Mouse (Mus musculus): ENCODE measurements around the gene Tagap1. TPM values are rescaled to one million over a fixed set of nuclear protein-coding genes. Genes with fewer than 3 reads are reported as not detected.
"Not testable (repeated sequence)": the region's sequence is repeated elsewhere in the genome, so short reads cannot be mapped to it uniquely, and the experiment has no call there.

The Tagap1 gene
- polyA plus RNA-seq, 1 experiment from 2014 or later = 13.7 TPM

- H3K27me3 ChIP-seq; ATAC-seq (ENCODE audit: low read depth); H3K36me3 ChIP-seq; DNase-seq; H3K4me1 ChIP-seq (replicated peaks); H3K9me3 ChIP-seq (replicated peaks); H3K27ac ChIP-seq: not testable (repeated sequence)
- Histone ChIP-seq H3K4me2 (peak overlapping the region; percentile 78), H3K4me3 (replicated peaks) (peak overlapping the region; percentile 67), H3K9ac (peak overlapping the region; percentile 75)
- 20% methylated on average over 5 of the region's 5 CpGs for WGBS (ENCODE audit: insufficient replicate concordance)
These were observed 18.4 kb upstream of the Tagap1 start for GRCm38 (mm10) chr17:6979380-6979779.

GRCm38 (mm10) chr17:6978287-6979248, 17.6 kb upstream of the Tagap1 start, which contains the start of gene Gm49721:
Gene Gm49721, plus strand, starts transcription at chr17:6978904.
- Histone ChIP-seq H3K9ac (peak within 1 kb of the TSS; percentile 75), H3K27ac (peak within 1 kb of the TSS; percentile 55; the same call in 1 of the 2 replicates), H3K4me2 (peak within 1 kb of the TSS; percentile 78), H3K4me3 (replicated peaks) (peak within 1 kb of the TSS; percentile 67)
- H3K4me1 ChIP-seq (replicated peaks); H3K27me3 ChIP-seq; H3K36me3 ChIP-seq; H3K9me3 ChIP-seq (replicated peaks): not testable (repeated sequence)
- ATAC-seq (ENCODE audit: low read depth) (peak; percentile 98), DNase-seq (peak; percentile 68)
- WGBS (ENCODE audit: insufficient replicate concordance) = 2% methylated on average over 44 of the region's 68 CpGs

GRCm38 (mm10) chr17:6974985-6975384, 14.0 kb upstream of the Tagap1 start:
- not testable (repeated sequence) for H3K27me3 ChIP-seq; ATAC-seq (ENCODE audit: low read depth); H3K9ac ChIP-seq; DNase-seq; H3K9me3 ChIP-seq (replicated peaks); H3K27ac ChIP-seq; H3K4me3 ChIP-seq (replicated peaks); H3K4me2 ChIP-seq; H3K4me1 ChIP-seq (replicated peaks); H3K36me3 ChIP-seq
- 48% methylated on average over 3 of the region's 3 CpGs for WGBS (ENCODE audit: insufficient replicate concordance)

- not testable (repeated sequence) for H3K36me3 ChIP-seq; DNase-seq; H3K4me1 ChIP-seq (replicated peaks); H3K27ac ChIP-seq; H3K9ac ChIP-seq; H3K9me3 ChIP-seq (replicated peaks); H3K27me3 ChIP-seq; H3K4me2 ChIP-seq; ATAC-seq (ENCODE audit: low read depth); H3K4me3 ChIP-seq (replicated peaks)
- WGBS (ENCODE audit: insufficient replicate concordance) = 57% methylated on average over 4 of the region's 4 CpGs
These were observed 12.0 kb upstream of the Tagap1 start for GRCm38 (mm10) chr17:6972836-6973396.

GRCm38 (mm10) chr17:6971238-6971637, 10.3 kb upstream of the Tagap1 start:
- not testable (repeated sequence) for H3K36me3 ChIP-seq; ATAC-seq (ENCODE audit: low read depth)

GRCm38 (mm10) chr17:6970334-6970733, 9.4 kb upstream of the Tagap1 start, which contains the start of gene Rnaset2b:
Gene Rnaset2b, plus strand, starts transcription at chr17:6970634.
- H3K4me3 ChIP-seq (replicated peaks); H3K9ac ChIP-seq; H3K4me2 ChIP-seq; H3K36me3 ChIP-seq; DNase-seq; H3K9me3 ChIP-seq (replicated peaks); H3K27me3 ChIP-seq; H3K27ac ChIP-seq; H3K4me1 ChIP-seq (replicated peaks); ATAC-seq (ENCODE audit: low read depth): not testable (repeated sequence)
- 90% methylated on average over 1 of the region's 8 CpGs for WGBS (ENCODE audit: insufficient replicate concordance)

More at GRCm38 (mm10) chr17:6971238-6971637, 10.3 kb upstream of the Tagap1 start:
- H3K9ac ChIP-seq; H3K4me3 ChIP-seq (replicated peaks); H3K27ac ChIP-seq; H3K27me3 ChIP-seq; H3K4me2 ChIP-seq; H3K9me3 ChIP-seq (replicated peaks); DNase-seq; H3K4me1 ChIP-seq (replicated peaks): not testable (repeated sequence)
- WGBS (ENCODE audit: insufficient replicate concordance) = 65% methylated on average over 8 of the region's 8 CpGs

GRCm38 (mm10) chr17:6967673-6968072, 6.7 kb upstream of the Tagap1 start:
- WGBS (ENCODE audit: insufficient replicate concordance) = 9% methylated on average over 1 of the region's 1 CpGs
- DNase-seq; H3K9me3 ChIP-seq (replicated peaks); H3K4me1 ChIP-seq (replicated peaks); H3K36me3 ChIP-seq; ATAC-seq (ENCODE audit: low read depth); H3K27me3 ChIP-seq; H3K9ac ChIP-seq; H3K4me3 ChIP-seq (replicated peaks); H3K4me2 ChIP-seq; H3K27ac ChIP-seq: not testable (repeated sequence)

GRCm38 (mm10) chr17:6965364-6965763, 4.4 kb upstream of the Tagap1 start:
- 11% methylated on average over 6 of the region's 6 CpGs for WGBS (ENCODE audit: insufficient replicate concordance)
- H3K4me3 ChIP-seq (replicated peaks); H3K27me3 ChIP-seq; H3K4me1 ChIP-seq (replicated peaks); H3K9ac ChIP-seq; H3K27ac ChIP-seq; ATAC-seq (ENCODE audit: low read depth); H3K4me2 ChIP-seq; H3K36me3 ChIP-seq; H3K9me3 ChIP-seq (replicated peaks): not testable (repeated sequence)
- DNase-seq = peak; percentile 16

- 67% methylated on average over 4 of the region's 4 CpGs for WGBS (ENCODE audit: insufficient replicate concordance)
- not testable (repeated sequence) for H3K9ac ChIP-seq; H3K4me3 ChIP-seq (replicated peaks); H3K4me1 ChIP-seq (replicated peaks); H3K27me3 ChIP-seq; H3K4me2 ChIP-seq; ATAC-seq (ENCODE audit: low read depth); DNase-seq; H3K36me3 ChIP-seq; H3K9me3 ChIP-seq (replicated peaks); H3K27ac ChIP-seq
These were observed 2.0 kb upstream of the Tagap1 start for GRCm38 (mm10) chr17:6962936-6963335.

- not testable (repeated sequence) for H3K27ac ChIP-seq; H3K4me2 ChIP-seq; DNase-seq; H3K36me3 ChIP-seq; H3K9ac ChIP-seq; H3K27me3 ChIP-seq; H3K4me3 ChIP-seq (replicated peaks); H3K4me1 ChIP-seq (replicated peaks); H3K9me3 ChIP-seq (replicated peaks); ATAC-seq (ENCODE audit: low read depth)
- WGBS (ENCODE audit: insufficient replicate concordance) = 49% methylated on average over 4 of the region's 6 CpGs
These were observed 1.4 kb upstream of the Tagap1 start for GRCm38 (mm10) chr17:6962339-6962738.

GRCm38 (mm10) chr17:6961181-6962000, 435 bp upstream of the Tagap1 start:
- not testable (repeated sequence) for H3K27me3 ChIP-seq; H3K36me3 ChIP-seq; H3K27ac ChIP-seq; H3K9me3 ChIP-seq (replicated peaks); H3K4me1 ChIP-seq (replicated peaks); H3K9ac ChIP-seq
- DNase-seq (peak; percentile 71), ATAC-seq (ENCODE audit: low read depth) (peak; percentile 96)
- Histone ChIP-seq H3K4me3 (replicated peaks) (peak overlapping the region; percentile 43), H3K4me2 (peak overlapping the region; percentile 60)
- WGBS (ENCODE audit: insufficient replicate concordance) = 1% methylated on average over 17 of the region's 48 CpGs
